Mouse (Mus musculus): ENCODE measurements around the gene Afdn. TPM values are rescaled to one million over a fixed set of nuclear protein-coding genes. Genes with fewer than 3 reads are reported as not detected.
"Not testable (repeated sequence)": the region's sequence is repeated elsewhere in the genome, so short reads cannot be mapped to it uniquely, and the experiment has no call there.

Afdn gene
- polyA plus RNA-seq, 1 experiment from 2014 or later, result 86.2 TPM

DNA sequence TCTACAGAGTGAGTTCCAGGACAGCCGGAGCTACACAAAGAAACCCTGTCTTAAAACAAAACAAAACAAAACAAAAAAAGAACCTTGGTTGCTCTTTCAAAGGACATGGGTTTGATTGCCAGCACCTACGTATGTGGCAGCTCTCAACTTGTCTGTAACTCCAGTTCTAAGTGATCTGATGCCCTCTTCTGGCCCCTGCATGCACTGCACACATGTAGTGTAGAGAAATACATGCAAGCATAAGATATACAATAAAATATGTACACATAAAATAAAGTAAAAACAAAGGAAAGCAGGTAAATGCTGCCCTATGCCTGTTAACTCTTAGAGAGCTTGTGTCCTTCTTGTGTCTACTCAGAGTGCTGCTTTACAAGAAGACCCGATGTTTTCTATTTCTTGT lies 8.9 kb downstream of the Afdn start:
- Histone ChIP-seq H3K4me1 (replicated peaks; ENCODE audit: control insufficient read depth, insufficient read depth, low read length) (no peaks in the 10 kb centered on the region), H3K36me3 (ENCODE audit: control insufficient read depth, insufficient read depth, low read length) (no peaks in the 10 kb centered on the region), H3K27me3 (replicated peaks; ENCODE audit: control insufficient read depth, insufficient read depth, low read length) (no peaks in the 10 kb centered on the region), H3K4me3 (ENCODE audit: low read depth, low read length) (no peak overlapping the region), H3K9me3 (ENCODE audit: control insufficient read depth, low read length) (no peaks in the 10 kb centered on the region), H3K9ac (ENCODE audit: low read length) (no peak overlapping the region), H3K27ac (ENCODE audit: low read depth) (no peak overlapping the region), H3K4me2 (ENCODE audit: low read length) (no peak overlapping the region)
- no peak for DNase-seq (ENCODE audit: low spot score)
- no peak for ATAC-seq (replicated peaks; ENCODE audit: low FRiP score, low TSS enrichment, low read depth)
- WGBS, result 93% methylated on average over 3 of the region's 3 CpGs

GRCm38 (mm10) chr17:13777676-13778075 lies 17.3 kb downstream of the Afdn start:
- ATAC-seq (replicated peaks; ENCODE audit: low FRiP score, low TSS enrichment, low read depth), result no peak
- Histone ChIP-seq H3K4me3 (ENCODE audit: low read depth, low read length) (no peak overlapping the region), H3K4me2 (ENCODE audit: low read length) (no peak overlapping the region), H3K36me3 (ENCODE audit: control insufficient read depth, insufficient read depth, low read length) (no peaks in the 10 kb centered on the region), H3K27ac (ENCODE audit: low read depth) (no peak overlapping the region), H3K27me3 (replicated peaks; ENCODE audit: control insufficient read depth, insufficient read depth, low read length) (no peaks in the 10 kb centered on the region), H3K9me3 (ENCODE audit: control insufficient read depth, low read length) (no peaks in the 10 kb centered on the region), H3K4me1 (replicated peaks; ENCODE audit: control insufficient read depth, insufficient read depth, low read length) (no peaks in the 10 kb centered on the region), H3K9ac (ENCODE audit: low read length) (no peak overlapping the region)
- 69% methylated on average over 2 of the region's 2 CpGs for WGBS
- no peak for DNase-seq (ENCODE audit: low spot score)

- H3K27ac ChIP-seq (ENCODE audit: low read depth), result no peak overlapping the region
- no peak for DNase-seq (ENCODE audit: low spot score)
- H3K4me2 ChIP-seq (ENCODE audit: low read length), result no peak overlapping the region
- no peak overlapping the region for H3K4me3 ChIP-seq (ENCODE audit: low read depth, low read length)
- 91% methylated on average over 1 of the region's 1 CpGs for WGBS
- H3K27me3 ChIP-seq (replicated peaks; ENCODE audit: control insufficient read depth, insufficient read depth, low read length), result no peaks in the 10 kb centered on the region
- no peak overlapping the region for H3K9ac ChIP-seq (ENCODE audit: low read length)
- no peaks in the 10 kb centered on the region for H3K9me3 ChIP-seq (ENCODE audit: control insufficient read depth, low read length)
- no peak for ATAC-seq (replicated peaks; ENCODE audit: low FRiP score, low TSS enrichment, low read depth)
- H3K4me1 ChIP-seq (replicated peaks; ENCODE audit: control insufficient read depth, insufficient read depth, low read length), result no peaks in the 10 kb centered on the region
- no peaks in the 10 kb centered on the region for H3K36me3 ChIP-seq (ENCODE audit: control insufficient read depth, insufficient read depth, low read length)
These were observed 18.5 kb downstream of the Afdn start for GRCm38 (mm10) chr17:13778865-13779264.

- no peak overlapping the region for H3K9ac ChIP-seq (ENCODE audit: low read length)
- H3K4me2 ChIP-seq (ENCODE audit: low read length), result no peak overlapping the region
- WGBS, result 84% methylated on average over 5 of the region's 5 CpGs
- no peak for DNase-seq (ENCODE audit: low spot score)
- no peaks in the 10 kb centered on the region for H3K9me3 ChIP-seq (ENCODE audit: control insufficient read depth, low read length)
- no peaks in the 10 kb centered on the region for H3K36me3 ChIP-seq (ENCODE audit: control insufficient read depth, insufficient read depth, low read length)
- no peaks in the 10 kb centered on the region for H3K4me1 ChIP-seq (replicated peaks; ENCODE audit: control insufficient read depth, insufficient read depth, low read length)
- no peak overlapping the region for H3K4me3 ChIP-seq (ENCODE audit: low read depth, low read length)
- H3K27me3 ChIP-seq (replicated peaks; ENCODE audit: control insufficient read depth, insufficient read depth, low read length), result no peaks in the 10 kb centered on the region
- H3K27ac ChIP-seq (ENCODE audit: low read depth), result no peak overlapping the region
- ATAC-seq (replicated peaks; ENCODE audit: low FRiP score, low TSS enrichment, low read depth), result no peak
These were observed 21.6 kb downstream of the Afdn start for GRCm38 (mm10) chr17:13781948-13782347.

- ATAC-seq (replicated peaks; ENCODE audit: low FRiP score, low TSS enrichment, low read depth) (no peak), DNase-seq (ENCODE audit: low spot score) (no peak)
- no peak overlapping the region for H3K27ac ChIP-seq (ENCODE audit: low read depth)
- no peaks in the 10 kb centered on the region for H3K27me3 ChIP-seq (replicated peaks; ENCODE audit: control insufficient read depth, insufficient read depth, low read length)
- no peak overlapping the region for H3K9ac ChIP-seq (ENCODE audit: low read length)
- no peak overlapping the region for H3K4me2 ChIP-seq (ENCODE audit: low read length)
- 78% methylated on average over 1 of the region's 1 CpGs for WGBS
- H3K4me3 ChIP-seq (ENCODE audit: low read depth, low read length), result no peak overlapping the region
- no peaks in the 10 kb centered on the region for H3K4me1 ChIP-seq (replicated peaks; ENCODE audit: control insufficient read depth, insufficient read depth, low read length)
- H3K36me3 ChIP-seq (ENCODE audit: control insufficient read depth, insufficient read depth, low read length), result no peaks in the 10 kb centered on the region
- no peaks in the 10 kb centered on the region for H3K9me3 ChIP-seq (ENCODE audit: control insufficient read depth, low read length)
These were observed 23.1 kb downstream of the Afdn start for GRCm38 (mm10) chr17:13783469-13783868.

DNA sequence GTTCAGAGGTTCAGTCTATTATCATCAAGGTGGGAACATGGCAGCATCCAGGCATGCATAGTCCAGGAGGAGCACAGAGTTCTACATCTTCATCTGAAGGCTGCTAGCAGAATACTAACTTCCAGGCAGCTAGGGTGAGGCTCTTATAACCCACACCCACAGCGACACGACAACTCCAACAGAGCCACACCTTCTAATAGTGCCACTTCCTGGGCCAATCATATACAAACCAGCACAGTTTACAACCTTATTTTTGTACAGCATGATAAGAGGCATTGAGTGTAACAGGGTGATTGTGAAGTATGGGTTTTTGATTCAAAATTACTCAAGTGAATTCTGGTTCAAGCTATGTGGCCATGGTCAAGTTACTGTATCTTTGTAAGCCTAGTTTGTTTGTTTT lies 29.7 kb downstream of the Afdn start:
- not testable (repeated sequence) for H3K4me2 ChIP-seq (ENCODE audit: low read length); H3K4me3 ChIP-seq (ENCODE audit: low read depth, low read length); H3K4me1 ChIP-seq (replicated peaks; ENCODE audit: control insufficient read depth, insufficient read depth, low read length); H3K9me3 ChIP-seq (ENCODE audit: control insufficient read depth, low read length); DNase-seq (ENCODE audit: low spot score); H3K27me3 ChIP-seq (replicated peaks; ENCODE audit: control insufficient read depth, insufficient read depth, low read length); ATAC-seq (replicated peaks; ENCODE audit: low FRiP score, low TSS enrichment, low read depth); H3K36me3 ChIP-seq (ENCODE audit: control insufficient read depth, insufficient read depth, low read length); H3K27ac ChIP-seq (ENCODE audit: low read depth); H3K9ac ChIP-seq (ENCODE audit: low read length)
- 69% methylated on average over 2 of the region's 2 CpGs for WGBS

DNA sequence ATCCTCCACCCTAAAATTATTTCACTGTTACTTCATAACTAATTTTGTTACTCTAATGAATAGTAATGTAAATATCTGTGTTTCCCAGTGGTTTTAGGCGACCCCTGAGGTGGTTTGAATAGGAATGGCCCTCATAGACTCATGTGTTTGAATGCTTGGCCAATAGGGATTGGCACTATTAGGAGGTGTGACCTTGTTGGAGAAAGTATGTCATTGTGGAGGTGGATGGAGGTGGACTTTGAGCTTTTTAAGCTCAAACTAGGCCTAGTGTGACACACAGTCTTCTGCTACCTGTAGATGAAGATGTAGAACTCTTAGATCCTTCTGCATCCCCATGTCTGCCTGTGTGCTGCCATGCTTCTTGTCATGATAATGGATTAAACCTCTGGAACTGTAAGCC lies 37.4 kb downstream of the Afdn start:
- WGBS, result 82% methylated on average over 1 of the region's 1 CpGs

GRCm38 (mm10) chr17:13802836-13803408 lies 42.6 kb downstream of the Afdn start:
- Histone ChIP-seq H3K9me3 (ENCODE audit: control insufficient read depth, low read length) (no peaks in the 10 kb centered on the region), H3K4me2 (ENCODE audit: low read length) (no peak overlapping the region), H3K27ac (ENCODE audit: low read depth) (no peak overlapping the region), H3K9ac (ENCODE audit: low read length) (no peak overlapping the region), H3K4me1 (replicated peaks; ENCODE audit: control insufficient read depth, insufficient read depth, low read length) (no peaks in the 10 kb centered on the region), H3K4me3 (ENCODE audit: low read depth, low read length) (no peak overlapping the region), H3K27me3 (replicated peaks; ENCODE audit: control insufficient read depth, insufficient read depth, low read length) (no peaks in the 10 kb centered on the region), H3K36me3 (ENCODE audit: control insufficient read depth, insufficient read depth, low read length) (peaks cover 24% of the 10 kb centered on the region)
- DNase-seq (ENCODE audit: low spot score) (no peak), ATAC-seq (replicated peaks; ENCODE audit: low FRiP score, low TSS enrichment, low read depth) (no peak)
- WGBS, result 86% methylated on average over 2 of the region's 2 CpGs

More for the DNA sequence above, 37.4 kb downstream of the Afdn start:
- ATAC-seq (replicated peaks; ENCODE audit: low FRiP score, low TSS enrichment, low read depth) (no peak), DNase-seq (ENCODE audit: low spot score) (no peak)
- Histone ChIP-seq H3K27ac (ENCODE audit: low read depth) (no peak overlapping the region), H3K9ac (ENCODE audit: low read length) (no peak overlapping the region), H3K36me3 (ENCODE audit: control insufficient read depth, insufficient read depth, low read length) (no peaks in the 10 kb centered on the region), H3K9me3 (ENCODE audit: control insufficient read depth, low read length) (no peaks in the 10 kb centered on the region), H3K4me2 (ENCODE audit: low read length) (no peak overlapping the region), H3K27me3 (replicated peaks; ENCODE audit: control insufficient read depth, insufficient read depth, low read length) (no peaks in the 10 kb centered on the region), H3K4me1 (replicated peaks; ENCODE audit: control insufficient read depth, insufficient read depth, low read length) (no peaks in the 10 kb centered on the region), H3K4me3 (ENCODE audit: low read depth, low read length) (no peak overlapping the region)

GRCm38 (mm10) chr17:13806016-13806415 lies 45.7 kb downstream of the Afdn start:
- DNase-seq (ENCODE audit: low spot score), result no peak
- 93% methylated on average over 1 of the region's 1 CpGs for WGBS

More at GRCm38 (mm10) chr17:13806016-13806415, 45.7 kb downstream of the Afdn start:
- Histone ChIP-seq H3K9me3 (ENCODE audit: control insufficient read depth, low read length) (no peaks in the 10 kb centered on the region), H3K27me3 (replicated peaks; ENCODE audit: control insufficient read depth, insufficient read depth, low read length) (no peaks in the 10 kb centered on the region), H3K9ac (ENCODE audit: low read length) (no peak overlapping the region), H3K27ac (ENCODE audit: low read depth) (no peak overlapping the region), H3K36me3 (ENCODE audit: control insufficient read depth, insufficient read depth, low read length) (peaks cover 50% of the 10 kb centered on the region), H3K4me3 (ENCODE audit: low read depth, low read length) (no peak overlapping the region), H3K4me2 (ENCODE audit: low read length) (no peak overlapping the region), H3K4me1 (replicated peaks; ENCODE audit: control insufficient read depth, insufficient read depth, low read length) (no peaks in the 10 kb centered on the region)
- ATAC-seq (replicated peaks; ENCODE audit: low FRiP score, low TSS enrichment, low read depth), result no peak

Data from intestine, embryonic 14.5 days (tissue).